Mouse (Mus musculus): ENCODE measurements around the gene Kcnk13. TPM values are rescaled to one million over a fixed set of nuclear protein-coding genes. Genes with fewer than 3 reads are reported as not detected.

The Kcnk13 gene
- polyA plus RNA-seq, 1 experiment from 2014 or later, result 0.53 TPM

GRCm38 (mm10) chr12:100079636-100080286 is 115.5 kb downstream of the Kcnk13 start:
- H3K27ac ChIP-seq (ENCODE audit: low read length), result no peak overlapping the region
- no peak overlapping the region for H3K4me3 ChIP-seq (replicated peaks; ENCODE audit: low read length)
- no peaks in the 10 kb centered on the region for H3K36me3 ChIP-seq (ENCODE audit: control insufficient read depth, insufficient read depth, low read length)
- 69% methylated on average over 8 of the region's 8 CpGs for WGBS
- no peak overlapping the region for H3K9ac ChIP-seq (ENCODE audit: low read length)
- no peaks in the 10 kb centered on the region for H3K9me3 ChIP-seq (replicated peaks; ENCODE audit: control insufficient read depth, low read length)
- no peaks in the 10 kb centered on the region for H3K27me3 ChIP-seq (ENCODE audit: control insufficient read depth, insufficient read depth, low read length)
- no peak overlapping the region for H3K4me2 ChIP-seq (ENCODE audit: low read depth, low read length)
- peaks cover 3% of the 10 kb centered on the region; the same call in 1 of the 2 replicates for H3K4me1 ChIP-seq (ENCODE audit: control insufficient read depth, insufficient read depth, low read length)
- no peak for ATAC-seq (ENCODE audit: insufficient read depth, low FRiP score)

- Histone ChIP-seq H3K27me3 (ENCODE audit: control insufficient read depth, insufficient read depth, low read length) (no peaks in the 10 kb centered on the region), H3K9ac (ENCODE audit: low read length) (no peak overlapping the region), H3K4me3 (replicated peaks; ENCODE audit: low read length) (no peak overlapping the region), H3K27ac (ENCODE audit: low read length) (no peak overlapping the region), H3K9me3 (replicated peaks; ENCODE audit: control insufficient read depth, low read length) (no peaks in the 10 kb centered on the region), H3K36me3 (ENCODE audit: control insufficient read depth, insufficient read depth, low read length) (no peaks in the 10 kb centered on the region), H3K4me2 (ENCODE audit: low read depth, low read length) (no peak overlapping the region), H3K4me1 (ENCODE audit: control insufficient read depth, insufficient read depth, low read length) (peaks cover 3% of the 10 kb centered on the region; the same call in 1 of the 2 replicates)
- no peak for ATAC-seq (ENCODE audit: insufficient read depth, low FRiP score)
- WGBS, result 83% methylated on average over 3 of the region's 3 CpGs
Observed at GRCm38 (mm10) chr12:100088026-100088425, 123.7 kb downstream of the Kcnk13 start.

GRCm38 (mm10) chr12:100089265-100089664 is 125.0 kb downstream of the Kcnk13 start:
- H3K27ac ChIP-seq (ENCODE audit: low read length), result no peak overlapping the region
- no peaks in the 10 kb centered on the region for H3K9me3 ChIP-seq (replicated peaks; ENCODE audit: control insufficient read depth, low read length)
- no peak for ATAC-seq (ENCODE audit: insufficient read depth, low FRiP score)
- no peak overlapping the region for H3K9ac ChIP-seq (ENCODE audit: low read length)
- H3K4me3 ChIP-seq (replicated peaks; ENCODE audit: low read length), result no peak overlapping the region
- WGBS, result 76% methylated on average over 5 of the region's 5 CpGs
- no peaks in the 10 kb centered on the region for H3K36me3 ChIP-seq (ENCODE audit: control insufficient read depth, insufficient read depth, low read length)
- H3K4me2 ChIP-seq (ENCODE audit: low read depth, low read length), result no peak overlapping the region
- no peaks in the 10 kb centered on the region for H3K4me1 ChIP-seq (ENCODE audit: control insufficient read depth, insufficient read depth, low read length)
- no peaks in the 10 kb centered on the region for H3K27me3 ChIP-seq (ENCODE audit: control insufficient read depth, insufficient read depth, low read length)

GRCm38 (mm10) chr12:100090750-100091149 is 126.5 kb downstream of the Kcnk13 start:
- no peak overlapping the region for H3K9ac ChIP-seq (ENCODE audit: low read length)
- no peak overlapping the region for H3K4me2 ChIP-seq (ENCODE audit: low read depth, low read length)
- H3K27ac ChIP-seq (ENCODE audit: low read length), result no peak overlapping the region
- no peak overlapping the region for H3K4me3 ChIP-seq (replicated peaks; ENCODE audit: low read length)
- ATAC-seq (ENCODE audit: insufficient read depth, low FRiP score), result no peak
- H3K9me3 ChIP-seq (replicated peaks; ENCODE audit: control insufficient read depth, low read length), result no peaks in the 10 kb centered on the region
- H3K27me3 ChIP-seq (ENCODE audit: control insufficient read depth, insufficient read depth, low read length), result no peaks in the 10 kb centered on the region
- no peaks in the 10 kb centered on the region for H3K4me1 ChIP-seq (ENCODE audit: control insufficient read depth, insufficient read depth, low read length)
- 80% methylated on average over 4 of the region's 4 CpGs for WGBS
- no peaks in the 10 kb centered on the region for H3K36me3 ChIP-seq (ENCODE audit: control insufficient read depth, insufficient read depth, low read length)

GRCm38 (mm10) chr12:100093046-100093445 is 128.7 kb downstream of the Kcnk13 start:
- WGBS, result 82% methylated on average over 11 of the region's 11 CpGs
- H3K36me3 ChIP-seq (ENCODE audit: control insufficient read depth, insufficient read depth, low read length), result no peaks in the 10 kb centered on the region
- no peaks in the 10 kb centered on the region for H3K9me3 ChIP-seq (replicated peaks; ENCODE audit: control insufficient read depth, low read length)
- no peaks in the 10 kb centered on the region for H3K27me3 ChIP-seq (ENCODE audit: control insufficient read depth, insufficient read depth, low read length)
- H3K27ac ChIP-seq (ENCODE audit: low read length), result no peak overlapping the region
- H3K4me2 ChIP-seq (ENCODE audit: low read depth, low read length), result no peak overlapping the region
- no peak overlapping the region for H3K4me3 ChIP-seq (replicated peaks; ENCODE audit: low read length)
- no peak overlapping the region for H3K9ac ChIP-seq (ENCODE audit: low read length)
- ATAC-seq (ENCODE audit: insufficient read depth, low FRiP score), result no peak
- no peaks in the 10 kb centered on the region for H3K4me1 ChIP-seq (ENCODE audit: control insufficient read depth, insufficient read depth, low read length)

GRCm38 (mm10) chr12:100099971-100100706 is 135.8 kb downstream of the Kcnk13 start:
- 49% methylated on average over 3 of the region's 3 CpGs for WGBS
- H3K9me3 ChIP-seq (replicated peaks; ENCODE audit: control insufficient read depth, low read length), result no peaks in the 10 kb centered on the region
- no peak overlapping the region for H3K4me3 ChIP-seq (replicated peaks; ENCODE audit: low read length)
- no peak overlapping the region for H3K9ac ChIP-seq (ENCODE audit: low read length)
- no peaks in the 10 kb centered on the region for H3K27me3 ChIP-seq (ENCODE audit: control insufficient read depth, insufficient read depth, low read length)
- H3K4me2 ChIP-seq (ENCODE audit: low read depth, low read length), result no peak overlapping the region
- no peaks in the 10 kb centered on the region for H3K4me1 ChIP-seq (ENCODE audit: control insufficient read depth, insufficient read depth, low read length)
- no peaks in the 10 kb centered on the region for H3K36me3 ChIP-seq (ENCODE audit: control insufficient read depth, insufficient read depth, low read length)
- no peak overlapping the region for H3K27ac ChIP-seq (ENCODE audit: low read length)
- peak; percentile 40; the same call in 1 of the 2 replicates for ATAC-seq (ENCODE audit: insufficient read depth, low FRiP score)

GRCm38 (mm10) chr12:100100707-100101030 is 136.4 kb downstream of the Kcnk13 start:
- Histone ChIP-seq H3K9ac (ENCODE audit: low read length) (no peak overlapping the region), H3K36me3 (ENCODE audit: control insufficient read depth, insufficient read depth, low read length) (no peaks in the 10 kb centered on the region), H3K27me3 (ENCODE audit: control insufficient read depth, insufficient read depth, low read length) (no peaks in the 10 kb centered on the region), H3K27ac (ENCODE audit: low read length) (no peak overlapping the region), H3K4me2 (ENCODE audit: low read depth, low read length) (no peak overlapping the region), H3K4me1 (ENCODE audit: control insufficient read depth, insufficient read depth, low read length) (no peaks in the 10 kb centered on the region), H3K4me3 (replicated peaks; ENCODE audit: low read length) (no peak overlapping the region), H3K9me3 (replicated peaks; ENCODE audit: control insufficient read depth, low read length) (no peaks in the 10 kb centered on the region)
- WGBS, result 59% methylated on average over 3 of the region's 3 CpGs
- no peak for ATAC-seq (ENCODE audit: insufficient read depth, low FRiP score)

GRCm38 (mm10) chr12:100101651-100102050 is 137.4 kb downstream of the Kcnk13 start:
- Histone ChIP-seq H3K9me3 (replicated peaks; ENCODE audit: control insufficient read depth, low read length) (no peaks in the 10 kb centered on the region), H3K9ac (ENCODE audit: low read length) (no peak overlapping the region), H3K27me3 (ENCODE audit: control insufficient read depth, insufficient read depth, low read length) (no peaks in the 10 kb centered on the region), H3K4me1 (ENCODE audit: control insufficient read depth, insufficient read depth, low read length) (no peaks in the 10 kb centered on the region), H3K36me3 (ENCODE audit: control insufficient read depth, insufficient read depth, low read length) (no peaks in the 10 kb centered on the region), H3K4me2 (ENCODE audit: low read depth, low read length) (no peak overlapping the region), H3K4me3 (replicated peaks; ENCODE audit: low read length) (no peak overlapping the region), H3K27ac (ENCODE audit: low read length) (no peak overlapping the region)
- WGBS, result 64% methylated on average over 3 of the region's 3 CpGs
- ATAC-seq (ENCODE audit: insufficient read depth, low FRiP score), result no peak

- Histone ChIP-seq H3K4me2 (ENCODE audit: low read depth, low read length) (no peak overlapping the region), H3K4me1 (ENCODE audit: control insufficient read depth, insufficient read depth, low read length) (no peaks in the 10 kb centered on the region), H3K9ac (ENCODE audit: low read length) (no peak overlapping the region), H3K9me3 (replicated peaks; ENCODE audit: control insufficient read depth, low read length) (no peaks in the 10 kb centered on the region), H3K36me3 (ENCODE audit: control insufficient read depth, insufficient read depth, low read length) (no peaks in the 10 kb centered on the region), H3K4me3 (replicated peaks; ENCODE audit: low read length) (no peak overlapping the region), H3K27me3 (ENCODE audit: control insufficient read depth, insufficient read depth, low read length) (no peaks in the 10 kb centered on the region), H3K27ac (ENCODE audit: low read length) (no peak overlapping the region)
- 90% methylated on average over 5 of the region's 5 CpGs for WGBS
- ATAC-seq (ENCODE audit: insufficient read depth, low FRiP score), result no peak
Observed at GRCm38 (mm10) chr12:100104530-100104929, 140.2 kb downstream of the Kcnk13 start.

All from stomach, embryonic 16.5 days (tissue).